Mouse (Mus musculus) midbrain, embryonic 11.5 days (tissue): ENCODE data around the gene Surf4. TPM values are rescaled to one million over a fixed set of nuclear protein-coding genes. Genes with fewer than 3 reads are reported as not detected.
"Not testable (repeated sequence)": the region's sequence is repeated elsewhere in the genome, so short reads cannot be mapped to it uniquely, and the experiment has no call there.

ENCODE experiments used
- ATAC-seq: fragments of 200-750 bp; cut with Nextera tagmentation; 2 replicates; pipeline ENCODE4 v1.8.0; 2017; ENCODE audit warnings: moderate TSS enrichment, moderate library complexity; ENCODE audit not compliant: low FRiP score
- DNase-seq: peaks from one replicate; pipeline ENCODE4 v3.0.0; 2015; ENCODE audit warnings: low spot score; ENCODE audit errors: missing footprints
- H3K27ac ChIP-seq: fragments of 300-500 bp; sonication (generic); 2 replicates; pipeline ENCODE4 v1.5.1; 2014; ENCODE audit warnings: low read depth, low read length
- H3K27me3 ChIP-seq: fragments of 300-500 bp; sonication (generic); 2 replicates; pipeline ENCODE4 v1.6.1; 2014; ENCODE audit warnings: mild to moderate bottlenecking, low read length, moderate library complexity, mixed read lengths; ENCODE audit not compliant: control insufficient read depth, insufficient read depth
- H3K36me3 ChIP-seq: fragments of 300-500 bp; sonication (generic); 2 replicates; pipeline ENCODE4 v1.6.1; 2014; ENCODE audit warnings: mild to moderate bottlenecking, low read length, moderate library complexity, mixed read lengths; ENCODE audit not compliant: control insufficient read depth, insufficient read depth
- H3K4me1 ChIP-seq: fragments of 300-500 bp; sonication (generic); 2 replicates; pipeline ENCODE4 v1.6.1; 2014; ENCODE audit warnings: low read length; ENCODE audit not compliant: control insufficient read depth, insufficient read depth
- H3K4me2 ChIP-seq: fragments of 300-500 bp; sonication (generic); 2 replicates; pipeline ENCODE4 v1.6.1; 2014; ENCODE audit warnings: mild to moderate bottlenecking, moderate library complexity
- H3K4me3 ChIP-seq: fragments of 300-500 bp; sonication (generic); 2 replicates; pipeline ENCODE4 v1.5.1; 2014; ENCODE audit warnings: low read depth, low read length
- H3K9ac ChIP-seq: fragments of 300-500 bp; sonication (generic); 2 replicates; pipeline ENCODE4 v1.6.1; 2014; ENCODE audit warnings: low read length
- H3K9me3 ChIP-seq: fragments of 300-500 bp; sonication (generic); 2 replicates; pipeline ENCODE4 v1.6.1; 2016; ENCODE audit warnings: low read length; ENCODE audit not compliant: control insufficient read depth
- WGBS: fragments of 180-500 bp; shearing (Covaris S2); extraction: QIAGEN DNeasy Blood & Tissue Kit; methylation state at CpG from one replicate; pipeline ENCODE4 v1.1.7; 2014; 5-methylcytosine and 5-hydroxymethylcytosine counted together
- polyA plus RNA-seq: library from polyadenylated mRNA; unstranded; fragments of >200 nt; fragmentation: Nextera tagmentation; extraction: Ambion mirVana; gene quantifications from 2 replicates; pipeline ENCODE4 v1.2.1, GENCODE M21; 2014

The Surf4 gene
- polyA plus RNA-seq, 1 experiment from 2014 or later, result 137 TPM

- H3K4me2 ChIP-seq, H3K9ac ChIP-seq, H3K27me3 ChIP-seq, ATAC-seq, H3K9me3 ChIP-seq, H3K36me3 ChIP-seq, H3K4me1 ChIP-seq, DNase-seq, H3K4me3 ChIP-seq, H3K27ac ChIP-seq: not testable (repeated sequence)
- WGBS, result 56% methylated on average over 4 of the region's 4 CpGs
Measured at GRCm38 (mm10) chr2:26886170-26886569, 47.6 kb downstream of the Surf4 start.

GRCm38 (mm10) chr2:26885541-26885940, 48.2 kb downstream of the Surf4 start:
- DNase-seq, H3K27me3 ChIP-seq, H3K4me2 ChIP-seq, H3K27ac ChIP-seq, H3K9ac ChIP-seq, ATAC-seq, H3K9me3 ChIP-seq, H3K36me3 ChIP-seq, H3K4me3 ChIP-seq, H3K4me1 ChIP-seq: not testable (repeated sequence)
- 75% methylated on average over 2 of the region's 2 CpGs for WGBS

GRCm38 (mm10) chr2:26878571-26878970, 55.2 kb downstream of the Surf4 start:
- Histone ChIP-seq H3K27me3 (no peaks in the 10 kb centered on the region), H3K9me3 (no peaks in the 10 kb centered on the region), H3K27ac (no peak overlapping the region), H3K4me3 (no peak overlapping the region), H3K4me2 (no peak overlapping the region), H3K4me1 (no peaks in the 10 kb centered on the region), H3K9ac (no peak overlapping the region), H3K36me3 (no peaks in the 10 kb centered on the region)
- ATAC-seq (no peak), DNase-seq (no peak)

GRCm38 (mm10) chr2:26870666-26871065, 63.1 kb downstream of the Surf4 start:
- no peaks in the 10 kb centered on the region for H3K4me1 ChIP-seq
- no peak overlapping the region for H3K9ac ChIP-seq
- H3K27me3 ChIP-seq, result no peaks in the 10 kb centered on the region
- DNase-seq (no peak), ATAC-seq (no peak)
- no peaks in the 10 kb centered on the region for H3K36me3 ChIP-seq
- H3K4me2 ChIP-seq, result no peak overlapping the region
- H3K4me3 ChIP-seq, result no peak overlapping the region
- H3K27ac ChIP-seq, result no peak overlapping the region
- WGBS, result 66% methylated on average over 6 of the region's 6 CpGs
- H3K9me3 ChIP-seq, result no peaks in the 10 kb centered on the region

Other genes with a start within 250 kb of the Surf4 start
- gene Abo, start 68.9 kb downstream of the Surf4 start, polyA plus RNA-seq, result not detected in 2 replicates
- 11.6 and 15.2 TPM in 2 replicates for gene Surf6, start 31.0 kb downstream of the Surf4 start, polyA plus RNA-seq
- 96.5 and 99.5 TPM in 2 replicates for gene Med22, start 23.3 kb downstream of the Surf4 start, polyA plus RNA-seq
- gene Rpl7a, start 23.2 kb downstream of the Surf4 start, polyA plus RNA-seq, result 631 and 654 TPM in 2 replicates
- 46.5 and 48.4 TPM in 2 replicates for gene Surf2, start 17.6 kb downstream of the Surf4 start, polyA plus RNA-seq
- gene Surf1, start 17.4 kb downstream of the Surf4 start, polyA plus RNA-seq, result 49.0 and 54.0 TPM in 2 replicates
- gene Stkld1, start 119 bp upstream of the Surf4 start, polyA plus RNA-seq, result 0.07 TPM in 1 of 2 replicates, not detected in the other
- gene Rexo4, start 30.5 kb upstream of the Surf4 start, polyA plus RNA-seq, result 50.4 and 51.4 TPM in 2 replicates
- not detected in 2 replicates for gene Adamts13, start 39.5 kb upstream of the Surf4 start, polyA plus RNA-seq
- gene Cacfd1, start 76.0 kb upstream of the Surf4 start, polyA plus RNA-seq, result 87.6 and 93.8 TPM in 2 replicates
- 1.2 and 1.6 TPM in 2 replicates for gene Slc2a6, start 94.1 kb upstream of the Surf4 start, polyA plus RNA-seq
- gene Mymk, start 138.3 kb upstream of the Surf4 start, polyA plus RNA-seq, result not detected in 2 replicates
- 3.9 and 5.9 TPM in 2 replicates for gene Adamtsl2, start 145.5 kb upstream of the Surf4 start, polyA plus RNA-seq
- gene Fam163b, start 208.6 kb upstream of the Surf4 start, polyA plus RNA-seq, result 0.10 and 0.15 TPM in 2 replicates
- 0.48 TPM in 1 of 2 replicates, not detected in the other for gene Dbh, start 231.3 kb upstream of the Surf4 start, polyA plus RNA-seq